ENCODE assay signal across 8 mouse cellular contexts in the genomic region with DNA sequence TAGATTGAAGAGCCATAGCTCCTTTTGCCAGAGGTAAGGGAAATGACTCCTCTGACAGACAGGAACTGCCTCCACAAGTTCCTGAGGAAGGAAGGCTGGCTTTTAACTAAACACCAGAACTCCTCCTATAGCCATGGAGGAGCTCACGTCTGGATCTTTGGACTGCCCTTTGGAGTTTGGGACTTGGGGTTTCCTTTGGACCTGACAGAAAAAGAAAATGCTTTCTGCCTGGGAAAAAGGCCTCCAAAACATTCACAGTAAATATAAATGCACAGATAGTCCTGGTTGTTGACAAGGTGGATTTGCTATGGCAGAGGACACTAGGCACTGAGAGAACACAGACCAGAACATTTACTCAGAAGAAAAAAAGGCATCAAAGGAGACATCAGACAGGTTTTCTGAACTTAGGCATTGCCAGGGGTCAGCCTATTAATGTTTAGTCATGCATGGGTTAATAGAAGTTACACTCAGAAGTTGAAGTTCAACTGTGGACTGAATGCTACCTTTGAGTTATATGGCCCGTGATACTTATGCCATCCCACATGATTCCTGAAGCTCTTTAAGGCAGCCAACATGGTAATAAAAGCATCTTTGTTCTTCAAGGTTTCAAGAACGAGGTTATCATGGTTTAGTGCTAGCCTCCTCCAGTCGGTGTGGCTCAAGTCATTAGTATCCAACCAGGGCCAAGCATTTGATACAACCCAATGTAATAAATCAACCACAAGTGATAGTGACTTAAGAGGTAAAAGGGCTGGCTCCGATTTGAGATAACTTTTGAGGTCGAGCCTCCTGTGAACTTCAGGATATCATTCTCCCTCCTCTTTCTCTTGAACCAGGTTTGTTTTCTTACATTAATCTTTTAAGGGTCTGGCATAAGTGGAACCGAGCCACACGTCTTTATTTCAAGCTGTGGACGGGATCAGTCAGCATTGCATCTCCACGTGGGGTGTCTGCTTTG. TPM values are rescaled to one million over a fixed set of nuclear protein-coding genes. Genes with fewer than 3 reads are reported as not detected.
DNase-seq lines count a peak whose midpoint lies in the region; ATAC-seq and TF ChIP-seq lines count a peak whose summit lies in the region.

No protein-coding gene starts in this region.

- H3K27ac ChIP-seq in heart, postnatal 0 days (ENCODE audit: low read depth): peak overlapping the region; percentile 77
- H3K27ac ChIP-seq in cortical plate, adult 2 months (ENCODE audit: insufficient read depth, low read length): no peak overlapping the region
- H3K27ac ChIP-seq in midbrain, embryonic 12.5 days (replicated peaks): no peak overlapping the region

- H3K4me3 ChIP-seq in heart, postnatal 0 days (ENCODE audit: low read depth, low read length): peak overlapping the region; percentile 82
- H3K4me3 ChIP-seq in cortical plate, adult 2 months (ENCODE audit: insufficient read depth, low read length): peak overlapping the region; percentile 93
- peak overlapping the region; percentile 85 for H3K4me3 ChIP-seq in midbrain, embryonic 12.5 days

- TF ChIP-seq CTCF in heart, postnatal 0 days (IDR thresholded peaks at IDR 0.05; ENCODE audit: low read depth): no peak
- TF ChIP-seq CTCF in cortical plate, adult 2 months (IDR thresholded peaks at IDR 0.05; ENCODE audit: extremely low read depth, insufficient read depth, low read length): no peak

- intact Hi-C loops in heart, postnatal 36 days (cut with DNase I): loop anchor here (2.0 to 10.0 kb wide), 2 partner anchors 23 to 409 kb away; a partner anchor contains a TSS

- peak overlapping the region; percentile 76 for H3K4me2 ChIP-seq in heart, postnatal 0 days (ENCODE audit: low read depth, low read length)
- peak overlapping the region; percentile 77 for H3K4me2 ChIP-seq in midbrain, embryonic 12.5 days (replicated peaks)

- 0 out of 2 replicates have a peak, but pooled peaks cover 8% of the 10 kb centered on the region for H3K36me3 ChIP-seq in heart, postnatal 0 days (replicated peaks; ENCODE audit: control insufficient read depth, insufficient read depth, low read length)
- no peaks in the 10 kb centered on the region for H3K36me3 ChIP-seq in midbrain, embryonic 12.5 days

- ATAC-seq in heart, postnatal 0 days (ENCODE audit: insufficient read depth, low read depth): no peak
- ATAC-seq in midbrain, embryonic 12.5 days (ENCODE audit: low FRiP score, low read depth): no peak

- H3K4me1 ChIP-seq in heart, postnatal 0 days (ENCODE audit: control insufficient read depth, insufficient read depth): no peaks in the 10 kb centered on the region; the same call in 1 of the 2 replicates
- peaks cover 8% of the 10 kb centered on the region for H3K4me1 ChIP-seq in cortical plate, adult 2 months (ENCODE audit: control insufficient read depth, insufficient read depth, low read length)
- peaks cover 11% of the 10 kb centered on the region for H3K4me1 ChIP-seq in midbrain, embryonic 12.5 days

- 12% methylated on average over 10 of the region's 10 CpGs for WGBS in heart, postnatal 0 days
- 29% methylated on average over 10 of the region's 10 CpGs for WGBS in midbrain, embryonic 12.5 days

- no peak for TF ChIP-seq EP300 in heart, postnatal 0 days (IDR thresholded peaks at IDR 0.05; ENCODE audit: low read depth)

- H3K9me3 ChIP-seq in heart, postnatal 0 days (replicated peaks; ENCODE audit: control insufficient read depth, low read length): no peaks in the 10 kb centered on the region
- 0 out of 2 replicates have a peak, but pooled peaks cover 3% of the 10 kb centered on the region for H3K9me3 ChIP-seq in midbrain, embryonic 12.5 days

- TF ChIP-seq POLR2A in cortical plate, adult 2 months (IDR thresholded peaks at IDR 0.05; ENCODE audit: extremely low read depth, insufficient read depth, low read length): no peak

- no peak for DNase-seq in heart, postnatal 0 days (ENCODE audit: low spot score)
- DNase-seq in heart, postnatal 36 days: no peak
- peak; percentile 54 for DNase-seq in kidney, adult 18-20 months
- no peak for DNase-seq in cerebellum, adult 11-12 months
- no peak for DNase-seq in cerebellum, postnatal 25 days
- DNase-seq in left cerebral cortex, adult 18-20 months (ENCODE audit: low spot score in 2 of 2): no peak

- no peaks in the 10 kb centered on the region for H3K27me3 ChIP-seq in heart, postnatal 0 days (ENCODE audit: control insufficient read depth, insufficient read depth, low read length)
- H3K27me3 ChIP-seq in midbrain, embryonic 12.5 days: no peaks in the 10 kb centered on the region

- H3K9ac ChIP-seq in heart, postnatal 0 days (replicated peaks; ENCODE audit: low read depth, low read length): peak overlapping the region; percentile 57
- peak overlapping the region; percentile 73 for H3K9ac ChIP-seq in midbrain, embryonic 12.5 days (replicated peaks)

RNA-seq across cellular contexts. Expression of a gene that starts 1.1 kb away (rescaled TPM):
- 11.0 and 18.5 TPM in 2 replicates for total RNA-seq in heart, postnatal 0 days (2014; rRNA removed; ENCODE audit: low replicate concordance)
- 7.5 and 9.4 TPM in 2 replicates for polyA plus RNA-seq in heart, postnatal 0 days (2015; fragmentation: Nextera tagmentation; extraction: Ambion mirVana)
- 1 to 10 TPM; 7.6 to 8.7 TPM for total RNA-seq in heart, postnatal 36 days (2021)
- polyA plus RNA-seq in cortical plate, adult 2 months (2012; rRNA removed): 15.5 and 16.6 TPM in 2 replicates
- 13.0 and 13.8 TPM in 2 replicates for polyA plus RNA-seq in midbrain, embryonic 12.5 days (2016; fragmentation: Nextera tagmentation; extraction: Ambion mirVana)
- total RNA-seq in left cerebral cortex, adult 18-20 months (2021): 10 to 100 TPM; 13.0 to 16.4 TPM

RNA-seq across cellular contexts. Expression of a gene that starts 23.6 kb away (rescaled TPM):
- 7.3 and 8.9 TPM in 2 replicates for total RNA-seq in heart, postnatal 0 days (2014; rRNA removed; ENCODE audit: low replicate concordance)
- 9.6 TPM in 2 replicates for polyA plus RNA-seq in heart, postnatal 0 days (2015; fragmentation: Nextera tagmentation; extraction: Ambion mirVana)
- total RNA-seq in heart, postnatal 36 days (2021): 10 to 100 TPM; 13.5 to 14.7 TPM
- 14.7 and 15.3 TPM in 2 replicates for polyA plus RNA-seq in cortical plate, adult 2 months (2012; rRNA removed)
- polyA plus RNA-seq in midbrain, embryonic 12.5 days (2016; fragmentation: Nextera tagmentation; extraction: Ambion mirVana): 23.1 and 26.0 TPM in 2 replicates
- 10 to 100 TPM; 21.6 to 26.0 TPM for total RNA-seq in left cerebral cortex, adult 18-20 months (2021)
